ENCODE assay signal across 17 mouse cellular contexts in genomic region chr16:42913291-42913690, GRCm38 (mm10).
"Had no signal": no experiment of that assay in that cellular context is flagged by ENCODE, and none has a peak within 500 bp of the region (broad histone marks: within the 10 kb centered on the region; RNA-seq: fewer than 3 reads in every experiment).

No protein-coding gene starts in this region.

- H3K4me2 ChIP-seq: kidney, embryonic 15.5 days; limb, embryonic 12.5 days; liver, embryonic 13.5 days; lung, embryonic 15.5 days; midbrain, embryonic 11.5 days; midbrain, embryonic 15.5 days; neural tube, embryonic 12.5 days; stomach, embryonic 15.5 days had no signal

- H3K9ac ChIP-seq: kidney, embryonic 15.5 days; limb, embryonic 12.5 days; liver, embryonic 13.5 days; liver, postnatal 0 days; lung, embryonic 15.5 days; midbrain, embryonic 15.5 days; neural tube, embryonic 12.5 days; stomach, embryonic 15.5 days had no signal

- H3K4me1 ChIP-seq: liver, embryonic 13.5 days; neural tube, embryonic 12.5 days; stomach, embryonic 15.5 days had no signal

- H3K36me3 ChIP-seq: kidney, embryonic 15.5 days; limb, embryonic 12.5 days; liver, embryonic 13.5 days; lung, embryonic 15.5 days; midbrain, embryonic 15.5 days; neural tube, embryonic 12.5 days; stomach, embryonic 15.5 days had no signal

- H3K27me3 ChIP-seq: kidney, embryonic 15.5 days; limb, embryonic 12.5 days; liver, embryonic 13.5 days; lung, embryonic 15.5 days; megakaryocyte, embryonic 14.5 days; midbrain, embryonic 15.5 days; neural tube, embryonic 12.5 days; stomach, embryonic 15.5 days had no signal

- H3K9me3 ChIP-seq: kidney, embryonic 15.5 days; limb, embryonic 12.5 days; liver, embryonic 13.5 days; lung, embryonic 15.5 days; megakaryocyte, embryonic 14.5 days; midbrain, embryonic 15.5 days; neural tube, embryonic 12.5 days; stomach, embryonic 15.5 days had no signal

- DNase-seq: kidney, postnatal 25 days; liver; liver, embryonic 13.5 days; liver, postnatal 0 days; lung, postnatal 14 days; right cerebral cortex, postnatal 4 days; thymus, adult 2 months; thymus, postnatal 25 days had no signal

- H3K27ac ChIP-seq: kidney, embryonic 15.5 days; limb, embryonic 12.5 days; liver, embryonic 13.5 days; lung, embryonic 15.5 days; macrophage; midbrain, embryonic 15.5 days; neural tube, embryonic 12.5 days; stomach, embryonic 15.5 days had no signal

- H3K4me3 ChIP-seq: kidney, embryonic 15.5 days; limb, embryonic 12.5 days; liver, embryonic 13.5 days; lung, embryonic 15.5 days; megakaryocyte, embryonic 14.5 days; midbrain, embryonic 15.5 days; neural tube, embryonic 12.5 days; stomach, embryonic 15.5 days had no signal

- ATAC-seq: liver, postnatal 0 days; midbrain, embryonic 15.5 days had no signal
